Mouse (Mus musculus): ENCODE results near the gene Mgst2. TPM values are rescaled to one million over a fixed set of nuclear protein-coding genes. Genes with fewer than 3 reads are reported as not detected.

Gene Mgst2
- polyA plus RNA-seq, 1 experiment from 2014 or later, result 0.44 TPM

DNA sequence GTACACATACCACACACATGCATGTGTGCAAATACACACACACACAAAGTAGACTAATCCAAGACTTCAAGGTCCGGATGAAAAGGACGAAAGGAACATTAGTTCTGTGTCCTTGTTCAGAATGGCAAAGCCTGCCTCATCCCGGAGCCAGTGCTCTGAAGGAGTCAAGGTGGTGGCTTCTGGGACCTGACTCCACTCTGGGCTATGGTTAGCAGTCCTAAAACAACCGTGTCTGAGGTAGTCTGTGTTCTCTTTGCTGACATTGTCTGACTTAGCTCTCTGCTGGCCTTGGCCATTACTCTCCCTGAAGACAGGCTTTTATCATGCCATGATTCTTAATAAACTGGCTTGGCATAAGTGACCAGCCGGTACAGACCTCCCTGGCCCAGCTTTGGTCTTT lies 745 bp upstream of the Mgst2 start:
- no peaks in the 10 kb centered on the region for H3K36me3 ChIP-seq
- no peaks in the 10 kb centered on the region for H3K27me3 ChIP-seq
- no peak overlapping the region for H3K4me3 ChIP-seq (replicated peaks)
- H3K9me3 ChIP-seq, result no peaks in the 10 kb centered on the region
- no peak overlapping the region for H3K4me2 ChIP-seq (replicated peaks)
- H3K27ac ChIP-seq, result no peak overlapping the region
- no peak overlapping the region for H3K9ac ChIP-seq (replicated peaks)
- ATAC-seq, result no peak
- WGBS, result 86% methylated on average over 5 of the region's 5 CpGs
- H3K4me1 ChIP-seq (replicated peaks), result no peaks in the 10 kb centered on the region

DNA sequence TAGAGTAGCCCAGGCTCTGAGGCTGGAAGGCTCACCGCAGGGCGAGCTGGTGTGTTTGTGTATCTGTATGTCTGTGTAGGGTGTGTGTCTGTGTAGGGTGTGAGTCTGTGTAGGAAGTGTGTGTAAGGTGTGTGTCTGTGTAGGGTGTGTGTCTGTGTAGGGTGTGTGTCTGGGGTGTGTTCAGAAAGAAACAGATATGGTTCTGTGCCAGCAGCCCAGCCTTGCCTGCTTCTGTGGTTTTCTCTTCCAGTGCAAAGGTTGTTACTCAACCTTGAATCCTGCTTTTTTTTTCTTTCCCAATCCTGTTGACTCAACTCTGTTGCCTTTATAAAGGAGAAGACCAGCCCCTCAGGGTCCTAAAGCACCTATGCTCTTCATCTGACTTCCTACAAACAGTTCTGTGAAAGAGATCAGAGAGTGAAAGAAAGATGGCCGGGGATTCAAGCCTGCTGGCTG lies 689 bp downstream of the Mgst2 start:
- no peak overlapping the region for H3K27ac ChIP-seq
- H3K4me1 ChIP-seq (replicated peaks), result no peaks in the 10 kb centered on the region
- H3K9me3 ChIP-seq, result no peaks in the 10 kb centered on the region
- no peaks in the 10 kb centered on the region for H3K36me3 ChIP-seq
- H3K4me2 ChIP-seq (replicated peaks), result no peak overlapping the region
- ATAC-seq, result no peak
- no peak overlapping the region for H3K9ac ChIP-seq (replicated peaks)
- WGBS, result 85% methylated on average over 3 of the region's 3 CpGs
- H3K27me3 ChIP-seq, result no peaks in the 10 kb centered on the region
- no peak overlapping the region for H3K4me3 ChIP-seq (replicated peaks)

DNA sequence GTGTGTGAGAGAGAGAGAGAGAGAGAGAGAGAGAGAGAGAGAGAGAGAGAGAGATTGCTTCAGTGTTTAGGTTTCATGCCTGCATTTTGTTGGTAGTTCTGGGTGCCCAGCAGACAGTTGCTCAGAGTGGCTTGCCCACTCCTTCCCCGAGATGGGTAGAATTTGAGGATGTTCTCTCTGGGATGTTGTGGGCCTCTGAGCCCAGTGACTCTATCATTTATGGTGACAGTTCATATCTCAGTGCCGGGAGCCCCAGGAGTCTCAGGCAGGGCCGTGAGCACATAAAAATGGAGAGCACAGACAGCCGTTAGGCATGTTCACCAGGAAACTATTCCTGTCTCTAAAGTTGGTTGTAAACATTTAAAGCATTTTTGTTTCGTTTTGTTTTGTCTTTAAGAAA lies 1.2 kb downstream of the Mgst2 start:
- Histone ChIP-seq H3K4me3 (replicated peaks) (no peak overlapping the region), H3K27ac (no peak overlapping the region), H3K4me1 (replicated peaks) (no peaks in the 10 kb centered on the region), H3K9ac (replicated peaks) (no peak overlapping the region), H3K27me3 (no peaks in the 10 kb centered on the region), H3K9me3 (no peaks in the 10 kb centered on the region), H3K36me3 (no peaks in the 10 kb centered on the region), H3K4me2 (replicated peaks) (no peak overlapping the region)
- 84% methylated on average over 5 of the region's 5 CpGs for WGBS
- ATAC-seq, result no peak

DNA sequence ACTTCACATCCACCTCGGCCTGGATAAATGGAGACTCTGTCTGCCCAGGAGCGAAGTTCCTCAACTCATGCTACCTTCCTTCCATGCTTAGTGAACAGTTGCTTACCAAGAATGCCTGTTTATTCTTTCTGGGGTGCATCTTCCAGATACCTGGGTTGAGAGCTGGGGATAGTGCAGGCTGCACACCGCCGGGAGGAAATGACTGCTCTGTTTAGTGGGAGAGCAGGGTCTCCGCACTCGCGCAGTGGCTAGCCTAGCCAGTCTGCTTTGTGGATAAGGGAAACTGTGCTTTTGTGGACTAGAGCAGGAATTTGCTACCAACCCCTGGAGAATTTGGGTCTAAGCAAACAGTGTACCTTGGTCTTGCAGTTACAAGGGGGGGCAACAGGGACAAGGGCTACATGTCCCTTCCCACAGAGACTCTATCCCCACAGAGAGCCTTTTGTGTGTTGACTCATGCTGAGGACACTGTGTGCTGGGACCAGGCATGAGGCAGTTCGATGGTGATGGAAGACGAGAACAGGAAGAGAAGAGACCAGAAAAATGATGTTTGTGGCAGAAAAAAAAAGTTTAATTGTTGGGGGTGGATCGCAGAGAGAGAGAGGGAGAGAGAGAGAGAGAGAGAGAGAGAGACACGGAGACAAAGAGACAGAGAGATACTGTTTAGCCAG lies 1.9 kb downstream of the Mgst2 start:
- Histone ChIP-seq H3K4me3 (replicated peaks) (no peak overlapping the region), H3K9ac (replicated peaks) (no peak overlapping the region), H3K27me3 (no peaks in the 10 kb centered on the region), H3K27ac (no peak overlapping the region), H3K9me3 (no peaks in the 10 kb centered on the region), H3K36me3 (no peaks in the 10 kb centered on the region), H3K4me1 (replicated peaks) (no peaks in the 10 kb centered on the region), H3K4me2 (replicated peaks) (no peak overlapping the region)
- ATAC-seq, result no peak
- 82% methylated on average over 11 of the region's 11 CpGs for WGBS

DNA sequence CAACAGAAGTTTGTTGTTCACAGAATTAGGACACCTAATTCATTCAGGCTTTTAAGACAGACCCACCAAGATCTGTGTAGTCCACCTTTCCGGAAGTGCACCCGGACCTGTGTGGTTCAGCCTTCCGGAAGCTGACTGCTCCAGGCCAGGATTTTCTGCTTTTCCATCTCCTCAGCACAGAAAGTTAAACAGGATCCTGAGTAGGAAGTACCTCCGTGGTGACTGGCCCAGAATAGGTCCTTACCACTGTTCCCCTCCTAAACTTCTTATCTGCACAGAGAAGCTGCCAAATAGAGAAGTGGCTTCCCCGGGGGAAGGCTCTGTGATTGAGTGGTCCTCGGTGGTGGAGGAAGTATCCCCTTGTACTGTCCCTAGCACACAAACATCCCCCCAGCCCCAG lies 2.4 kb downstream of the Mgst2 start:
- Histone ChIP-seq H3K27me3 (no peaks in the 10 kb centered on the region), H3K4me1 (replicated peaks) (no peaks in the 10 kb centered on the region), H3K36me3 (no peaks in the 10 kb centered on the region), H3K27ac (no peak overlapping the region), H3K4me3 (replicated peaks) (no peak overlapping the region), H3K9ac (replicated peaks) (no peak overlapping the region), H3K9me3 (no peaks in the 10 kb centered on the region), H3K4me2 (replicated peaks) (no peak overlapping the region)
- 73% methylated on average over 6 of the region's 6 CpGs for WGBS
- no peak for ATAC-seq

DNA sequence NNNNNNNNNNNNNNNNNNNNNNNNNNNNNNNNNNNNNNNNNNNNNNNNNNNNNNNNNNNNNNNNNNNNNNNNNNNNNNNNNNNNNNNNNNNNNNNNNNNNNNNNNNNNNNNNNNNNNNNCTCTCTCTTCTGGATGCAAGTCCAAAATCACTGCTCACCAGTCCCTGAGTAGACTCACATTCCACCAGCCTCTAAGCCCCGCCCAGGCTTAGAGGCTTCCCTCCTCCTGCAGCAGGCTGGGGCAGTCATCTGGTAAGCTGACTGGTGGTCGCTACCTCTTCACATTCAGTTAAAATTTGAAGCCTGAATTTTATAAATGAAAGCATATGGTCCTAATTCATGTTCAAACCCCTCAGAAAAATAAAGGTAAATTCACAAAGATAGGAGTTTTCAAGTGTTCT lies 8.4 kb downstream of the Mgst2 start:
- Histone ChIP-seq H3K27me3 (no peaks in the 10 kb centered on the region), H3K27ac (no peak overlapping the region), H3K4me3 (replicated peaks) (no peak overlapping the region), H3K9ac (replicated peaks) (no peak overlapping the region), H3K9me3 (no peaks in the 10 kb centered on the region), H3K36me3 (no peaks in the 10 kb centered on the region), H3K4me1 (replicated peaks) (no peaks in the 10 kb centered on the region), H3K4me2 (replicated peaks) (no peak overlapping the region)
- ATAC-seq, result no peak
- 29% methylated on average over 2 of the region's 2 CpGs for WGBS

DNA sequence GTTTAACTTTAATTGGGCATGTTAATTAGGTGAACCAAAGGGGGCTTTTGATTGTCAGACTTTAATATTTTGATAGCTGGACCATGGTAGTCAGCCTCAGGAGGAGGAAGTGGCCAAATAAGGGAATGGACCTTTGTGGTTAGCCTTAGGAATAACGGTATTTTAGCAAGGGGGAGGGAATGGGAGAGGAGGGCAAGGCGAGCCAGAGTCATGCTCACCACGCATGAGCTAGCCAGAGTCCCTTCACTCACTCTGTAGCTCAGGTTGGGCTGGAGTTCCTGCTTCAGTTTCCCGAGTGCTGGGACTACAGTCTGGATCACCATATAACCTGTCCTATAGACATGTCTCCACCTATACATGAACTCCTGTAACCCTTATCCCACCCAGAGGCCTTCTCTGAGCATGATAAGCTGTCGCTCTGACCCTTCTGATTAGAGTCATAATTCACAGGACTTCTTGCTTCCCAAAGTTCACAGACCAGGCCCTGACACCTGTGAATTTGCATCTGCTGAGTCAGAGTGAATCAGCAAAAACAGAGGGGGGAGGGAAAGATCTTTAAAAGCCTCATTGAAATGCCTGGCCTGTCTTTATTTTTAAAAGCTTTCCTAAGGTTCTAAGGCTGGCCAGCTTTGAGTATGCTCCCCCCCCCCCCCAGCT lies 10.4 kb downstream of the Mgst2 start:
- Histone ChIP-seq H3K4me3 (replicated peaks) (no peak overlapping the region), H3K36me3 (no peaks in the 10 kb centered on the region), H3K9me3 (no peaks in the 10 kb centered on the region), H3K27ac (no peak overlapping the region), H3K27me3 (no peaks in the 10 kb centered on the region), H3K4me2 (replicated peaks) (no peak overlapping the region), H3K9ac (replicated peaks) (no peak overlapping the region), H3K4me1 (replicated peaks) (no peaks in the 10 kb centered on the region)
- 87% methylated on average over 5 of the region's 5 CpGs for WGBS
- no peak for ATAC-seq

DNA sequence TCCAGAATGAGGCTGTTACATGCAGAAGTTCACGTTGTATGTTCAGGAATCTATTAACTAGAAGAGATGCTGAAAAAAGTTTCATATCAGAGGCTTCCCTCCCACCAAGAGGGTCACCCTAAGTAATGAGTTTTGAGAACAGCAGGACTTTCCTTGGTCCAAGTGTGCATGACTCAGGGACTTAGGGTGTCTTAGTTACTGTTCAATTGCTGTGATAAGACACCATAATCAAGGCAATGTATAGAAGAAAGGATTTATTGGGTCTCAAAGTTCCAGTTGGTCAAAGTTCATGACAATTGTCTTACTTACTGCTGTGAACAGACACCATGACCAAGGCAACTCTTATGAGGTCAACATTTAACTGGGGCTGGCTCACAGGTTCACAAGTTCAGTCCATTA lies 10.9 kb downstream of the Mgst2 start:
- H3K36me3 ChIP-seq, result no peaks in the 10 kb centered on the region
- H3K4me3 ChIP-seq (replicated peaks), result no peak overlapping the region
- no peak overlapping the region for H3K27ac ChIP-seq
- H3K9me3 ChIP-seq, result no peaks in the 10 kb centered on the region
- H3K4me1 ChIP-seq (replicated peaks), result no peaks in the 10 kb centered on the region
- WGBS, result 84% methylated on average over 1 of the region's 1 CpGs
- no peaks in the 10 kb centered on the region for H3K27me3 ChIP-seq
- no peak overlapping the region for H3K4me2 ChIP-seq (replicated peaks)
- no peak for ATAC-seq
- no peak overlapping the region for H3K9ac ChIP-seq (replicated peaks)

DNA sequence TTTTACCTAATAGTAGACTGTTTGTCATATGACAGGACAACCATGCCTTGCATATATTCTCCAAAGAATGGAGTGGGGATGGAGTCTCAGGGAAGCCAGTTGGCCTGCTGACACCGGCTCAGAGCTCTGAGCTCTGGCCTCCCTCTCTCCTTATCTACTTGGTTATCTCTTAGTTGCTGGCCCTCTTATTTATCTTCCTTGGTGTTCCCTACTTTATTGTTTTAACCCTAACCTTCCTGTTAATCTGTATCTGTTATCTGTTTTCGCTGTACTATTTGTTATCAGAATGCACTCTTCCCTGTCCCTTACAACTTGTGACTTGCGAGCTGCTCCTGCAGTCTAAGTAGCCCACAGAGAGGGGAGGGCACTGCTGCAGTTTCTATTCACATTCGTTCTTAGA lies 12.5 kb downstream of the Mgst2 start:
- no peaks in the 10 kb centered on the region for H3K36me3 ChIP-seq
- WGBS, result 66% methylated on average over 4 of the region's 4 CpGs

DNA sequence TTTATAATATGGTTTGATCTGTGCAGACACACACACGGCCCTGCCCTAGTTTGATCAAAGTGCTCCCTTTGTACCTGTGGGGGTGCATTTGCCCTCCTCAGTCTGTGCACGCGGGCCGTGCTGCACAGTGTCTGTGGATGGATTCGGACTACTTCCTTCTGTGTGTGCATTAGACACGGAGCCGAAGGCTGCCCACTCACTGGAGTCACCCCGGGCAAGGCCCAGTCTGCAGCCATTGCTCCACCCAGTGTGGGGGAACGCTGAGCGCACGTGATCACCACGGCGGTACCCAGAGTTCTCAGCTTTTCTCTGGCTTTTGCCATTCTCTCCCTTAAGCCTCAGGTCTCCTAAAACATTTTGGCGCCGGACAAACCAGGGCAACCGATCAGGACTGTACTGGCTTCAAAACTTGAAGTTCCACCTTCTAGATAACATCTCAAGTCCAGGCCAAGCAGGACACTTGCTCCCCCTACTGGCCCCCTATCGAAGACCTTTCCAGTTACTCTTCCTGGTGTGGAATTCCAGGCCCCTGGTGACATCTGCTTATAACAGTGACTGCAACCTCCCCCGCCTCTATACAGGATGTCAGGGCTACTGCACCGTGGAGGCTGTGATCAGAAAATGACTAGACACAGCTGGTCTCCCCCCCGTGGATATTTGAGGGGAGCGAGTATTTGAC lies 13.4 kb downstream of the Mgst2 start:
- no peaks in the 10 kb centered on the region for H3K36me3 ChIP-seq
- WGBS, result 75% methylated on average over 21 of the region's 21 CpGs
- no peaks in the 10 kb centered on the region for H3K27me3 ChIP-seq
- no peak overlapping the region for H3K4me2 ChIP-seq (replicated peaks)
- no peak overlapping the region for H3K27ac ChIP-seq
- H3K4me3 ChIP-seq (replicated peaks), result no peak overlapping the region
- H3K9me3 ChIP-seq, result no peaks in the 10 kb centered on the region
- H3K9ac ChIP-seq (replicated peaks), result no peak overlapping the region
- 0 out of 2 replicates have a peak, but pooled peaks have one; percentile 34 for ATAC-seq
- no peaks in the 10 kb centered on the region for H3K4me1 ChIP-seq (replicated peaks)

More for the DNA sequence above, 12.5 kb downstream of the Mgst2 start:
- Histone ChIP-seq H3K27me3 (no peaks in the 10 kb centered on the region), H3K9ac (replicated peaks) (no peak overlapping the region), H3K27ac (no peak overlapping the region), H3K9me3 (no peaks in the 10 kb centered on the region), H3K4me1 (replicated peaks) (no peaks in the 10 kb centered on the region), H3K4me3 (replicated peaks) (no peak overlapping the region), H3K4me2 (replicated peaks) (no peak overlapping the region)
- no peak for ATAC-seq

DNA sequence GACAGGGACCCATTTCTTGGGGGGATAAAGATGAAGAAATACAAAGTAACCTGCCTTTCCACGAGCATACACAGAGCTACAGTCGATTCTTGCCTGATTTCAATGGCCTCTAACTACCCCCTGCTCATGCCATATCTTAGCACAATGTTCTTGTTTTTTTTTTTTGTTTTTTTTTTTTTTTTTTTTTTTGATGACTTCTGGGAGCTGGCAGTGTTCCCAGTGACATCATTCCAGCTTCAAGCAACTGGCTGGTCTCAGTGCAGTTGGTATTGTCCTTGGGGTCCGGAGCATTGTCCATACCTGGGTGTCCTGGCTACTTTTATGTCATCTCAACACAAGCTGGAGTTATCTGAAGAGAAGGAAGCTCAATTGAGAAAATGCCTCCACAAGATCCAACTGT lies 14.8 kb downstream of the Mgst2 start:
- H3K27ac ChIP-seq, result no peak overlapping the region
- no peaks in the 10 kb centered on the region for H3K9me3 ChIP-seq
- no peaks in the 10 kb centered on the region for H3K36me3 ChIP-seq
- H3K27me3 ChIP-seq, result no peaks in the 10 kb centered on the region
- 67% methylated on average over 3 of the region's 3 CpGs for WGBS
- H3K4me2 ChIP-seq (replicated peaks), result no peak overlapping the region
- ATAC-seq, result no peak
- no peak overlapping the region for H3K4me3 ChIP-seq (replicated peaks)
- H3K4me1 ChIP-seq (replicated peaks), result no peaks in the 10 kb centered on the region
- no peak overlapping the region for H3K9ac ChIP-seq (replicated peaks)

DNA sequence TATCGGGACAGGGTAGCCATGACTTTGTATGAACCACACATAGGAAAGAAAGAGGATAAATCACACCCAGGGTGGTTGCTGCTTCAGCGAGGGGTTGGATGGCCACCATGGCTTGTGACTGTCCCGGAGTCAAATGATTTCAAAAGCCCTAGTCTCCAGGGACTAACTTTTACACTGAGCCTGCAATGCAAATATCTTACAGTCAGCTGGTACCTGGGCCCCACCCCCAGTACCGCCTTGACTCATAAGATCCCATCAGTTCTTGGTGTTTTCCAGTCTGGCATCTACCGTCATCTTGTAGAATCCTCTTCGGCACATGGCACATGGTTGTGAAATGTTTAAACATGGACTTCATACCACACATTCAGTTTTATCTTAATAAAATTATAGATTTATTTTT lies 25.4 kb downstream of the Mgst2 start:
- H3K9ac ChIP-seq (replicated peaks), result no peak overlapping the region
- no peaks in the 10 kb centered on the region for H3K9me3 ChIP-seq
- no peaks in the 10 kb centered on the region for H3K4me1 ChIP-seq (replicated peaks)
- no peaks in the 10 kb centered on the region for H3K27me3 ChIP-seq
- peaks cover 28% of the 10 kb centered on the region for H3K36me3 ChIP-seq
- no peak overlapping the region for H3K4me2 ChIP-seq (replicated peaks)
- no peak overlapping the region for H3K27ac ChIP-seq
- H3K4me3 ChIP-seq (replicated peaks), result no peak overlapping the region
- ATAC-seq, result no peak
- WGBS, result 97% methylated on average over 6 of the region's 6 CpGs
